Comparison of ENCODE assay signal across 27 mouse cellular contexts in genomic region chr4:63969891-63970290, GRCm38 (mm10).
"Had no signal": no experiment of that assay in that cellular context is flagged by ENCODE, and none has a peak within 500 bp of the region (broad histone marks: within the 10 kb centered on the region; RNA-seq: fewer than 3 reads in every experiment).

No protein-coding gene starts in this region.

- H3K27me3 ChIP-seq: embryonic facial prominence, embryonic 13.5 days; embryonic facial prominence, embryonic 15.5 days; forebrain, embryonic 12.5 days; forebrain, embryonic 13.5 days; forebrain, embryonic 15.5 days had no signal

- H3K36me3 ChIP-seq: embryonic facial prominence, embryonic 10.5 days; forebrain, embryonic 10.5 days; forebrain, embryonic 12.5 days; forebrain, embryonic 15.5 days; heart, embryonic 10.5 days had no signal

- DNase-seq: cerebellum, adult 9-10 months; cerebellum, adult 9-11 months; cerebellum, postnatal 10 days; cerebellum, postnatal 14 days; cerebellum, postnatal 25 days; cerebellum, postnatal 36 days; embryo, embryonic 11 days; forebrain, postnatal 0 days; gastrocnemius, adult 2 months; gastrocnemius, postnatal 10 days; gastrocnemius, postnatal 14 days; gastrocnemius, postnatal 25 days; gastrocnemius, postnatal 36 days; heart, adult 11 months; heart, adult 2 months had no signal

- H3K27ac ChIP-seq: embryonic facial prominence, embryonic 10.5 days; embryonic facial prominence, embryonic 12.5 days; embryonic facial prominence, embryonic 13.5 days; embryonic facial prominence, embryonic 15.5 days; forebrain, embryonic 10.5 days; forebrain, embryonic 12.5 days; forebrain, embryonic 13.5 days; forebrain, embryonic 15.5 days; gastrocnemius, adult 2 months; heart, adult 2 months; heart, embryonic 10.5 days had no signal

- H3K4me3 ChIP-seq: embryonic facial prominence, embryonic 10.5 days; embryonic facial prominence, embryonic 12.5 days; embryonic facial prominence, embryonic 13.5 days; embryonic facial prominence, embryonic 15.5 days; erythroblast, embryonic 14.5 days; forebrain, embryonic 10.5 days; forebrain, embryonic 12.5 days; forebrain, embryonic 13.5 days; forebrain, embryonic 15.5 days; gastrocnemius, adult 2 months; heart, adult 2 months; heart, embryonic 10.5 days had no signal

- H3K4me1 ChIP-seq: embryonic facial prominence, embryonic 12.5 days; embryonic facial prominence, embryonic 13.5 days; embryonic facial prominence, embryonic 15.5 days; forebrain, embryonic 12.5 days; forebrain, embryonic 13.5 days; forebrain, embryonic 15.5 days; heart, embryonic 10.5 days had no signal

- H3K9me3 ChIP-seq: embryonic facial prominence, embryonic 10.5 days; embryonic facial prominence, embryonic 12.5 days; embryonic facial prominence, embryonic 13.5 days; embryonic facial prominence, embryonic 15.5 days; forebrain, embryonic 10.5 days; forebrain, embryonic 12.5 days; forebrain, embryonic 13.5 days; forebrain, embryonic 15.5 days; heart, embryonic 10.5 days had no signal

- ATAC-seq: forebrain, embryonic 13.5 days; forebrain, embryonic 14.5 days; forebrain, embryonic 15.5 days; forebrain, embryonic 16.5 days; forebrain, postnatal 0 days had no signal

- H3K4me2 ChIP-seq: embryonic facial prominence, embryonic 12.5 days; embryonic facial prominence, embryonic 13.5 days; embryonic facial prominence, embryonic 15.5 days; forebrain, embryonic 12.5 days; forebrain, embryonic 13.5 days; forebrain, embryonic 15.5 days had no signal

- H3K9ac ChIP-seq: embryonic facial prominence, embryonic 12.5 days; embryonic facial prominence, embryonic 13.5 days; embryonic facial prominence, embryonic 15.5 days; forebrain, embryonic 12.5 days; forebrain, embryonic 13.5 days; forebrain, embryonic 15.5 days; forebrain, postnatal 0 days had no signal
